Mouse (Mus musculus): Measurements from ENCODE around the gene Fam207a.

- TF ChIP-seq CTCF (IDR thresholded peaks at IDR 0.05; ENCODE audit: insufficient read depth, low read depth, low read length) = no peak
- no peak for TF ChIP-seq POLR2A (IDR thresholded peaks at IDR 0.05; ENCODE audit: insufficient read depth, low read depth, low read length)
Observed at GRCm38 (mm10) chr10:77461161-77461560, 54.4 kb downstream of the Fam207a start.

All from olfactory bulb, adult 2 months (tissue).